Mouse (Mus musculus) granulocyte monocyte progenitor cell, adult 5-6 weeks (primary cell): Measurements from ENCODE around the gene Rasgrf1. TPM values are rescaled to one million over a fixed set of nuclear protein-coding genes. Genes with fewer than 3 reads are reported as not detected.

Experiments
- ATAC-seq: replicated peaks from 2 replicates; pipeline ENCODE4 v1.8.0; 2016; ENCODE audit warnings: mild to moderate bottlenecking, moderate TSS enrichment, inconsistent platforms; ENCODE audit not compliant: poor library complexity, severe bottlenecking
- total RNA-seq, 2 experiments: library from RNA; stranded (forward) in 1 of 2; stranded (reverse) in 1 of 2; fragments of 200-712, 200-1000 nt in 1 of 2; fragments of >200 nt in 1 of 2; fragmentation: Nextera tagmentation in 1 of 2; gene quantifications; 2 replicates each; pipeline ENCODE4 v1.2.3; 2014 to 2017

Gene Rasgrf1
- total RNA-seq, 2 experiments from 2014 or later, result not detected

DNA sequence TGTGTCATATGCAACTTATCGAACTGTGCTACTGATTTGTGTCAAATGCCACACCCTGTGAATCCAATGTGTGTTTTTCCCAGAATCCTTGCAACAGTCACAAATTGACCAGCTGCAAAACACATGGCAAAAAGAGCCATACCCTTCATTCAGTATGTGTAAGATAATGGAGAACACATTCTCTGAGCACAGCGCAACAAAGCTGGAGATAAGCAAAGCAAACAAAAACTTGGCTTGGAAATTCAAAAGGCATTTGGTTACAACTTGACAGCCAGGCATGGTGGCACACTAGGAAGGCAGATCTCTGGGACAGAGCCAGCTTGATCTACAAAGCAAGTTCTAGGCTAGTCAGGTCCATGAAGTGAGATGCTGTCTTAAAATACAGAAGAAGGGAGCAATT lies 6.9 kb upstream of the Rasgrf1 start:
- ATAC-seq, result no peak

DNA sequence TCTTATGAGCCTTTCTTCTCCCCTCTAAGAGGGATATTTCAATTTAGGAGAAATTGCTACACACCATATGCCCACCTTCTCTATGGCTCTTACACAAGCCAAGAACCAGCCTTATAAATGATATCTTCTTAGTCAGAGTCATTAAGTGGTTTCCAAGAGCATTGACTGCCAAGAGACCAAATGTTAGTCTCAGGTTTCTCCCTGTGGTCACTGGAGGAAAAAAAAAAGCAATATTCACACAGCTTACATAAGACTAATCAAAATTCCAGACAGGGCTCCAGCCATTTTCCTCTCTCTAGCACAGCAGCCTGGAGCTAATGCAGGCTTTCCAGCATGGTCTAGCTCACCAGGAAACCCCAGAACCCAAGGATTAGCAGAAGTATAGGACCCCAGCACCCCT lies 3.1 kb upstream of the Rasgrf1 start:
- ATAC-seq, result no peak

DNA sequence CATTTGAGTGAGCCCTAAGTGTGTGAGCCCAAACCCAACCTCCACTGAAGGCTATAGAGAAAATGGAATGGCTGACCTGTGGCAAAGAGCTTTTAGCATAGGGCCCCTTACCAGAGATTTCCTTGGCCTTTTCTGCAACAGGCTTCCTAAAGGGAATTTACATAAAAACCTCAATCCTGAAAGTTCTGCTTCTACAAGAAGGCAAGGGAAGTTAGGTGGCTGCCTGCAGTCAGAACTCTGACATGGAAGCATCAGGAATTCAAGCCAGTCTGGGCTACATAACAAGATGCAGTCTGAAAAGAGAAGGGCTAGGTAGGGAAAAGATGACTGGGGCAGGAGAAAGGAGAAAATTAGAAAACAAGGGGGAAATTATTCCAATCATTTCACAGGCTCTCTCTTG lies 1.8 kb upstream of the Rasgrf1 start:
- ATAC-seq, result no peak

DNA sequence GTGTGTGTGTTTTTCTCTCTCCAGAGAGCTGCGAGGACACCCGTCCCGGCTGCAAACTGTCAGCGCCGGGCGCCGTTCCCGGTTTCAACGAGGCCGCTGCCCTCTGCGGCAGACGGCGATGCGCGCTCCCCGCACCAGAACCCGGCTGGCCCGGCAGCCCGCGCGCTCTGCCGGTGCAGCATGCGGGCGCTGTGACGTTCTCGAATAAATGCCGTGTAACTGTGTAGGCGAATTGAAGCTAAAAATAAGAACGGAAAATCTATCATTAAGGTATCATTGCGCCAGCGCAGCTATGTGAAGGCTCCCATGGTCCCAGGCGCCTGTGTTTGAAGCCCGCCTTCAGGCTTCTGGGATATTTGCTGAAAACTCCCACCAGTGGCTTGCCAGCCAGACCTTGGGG lies 1.1 kb upstream of the Rasgrf1 start:
- peak; percentile 26; the same call in 1 of the 2 replicates for ATAC-seq

DNA sequence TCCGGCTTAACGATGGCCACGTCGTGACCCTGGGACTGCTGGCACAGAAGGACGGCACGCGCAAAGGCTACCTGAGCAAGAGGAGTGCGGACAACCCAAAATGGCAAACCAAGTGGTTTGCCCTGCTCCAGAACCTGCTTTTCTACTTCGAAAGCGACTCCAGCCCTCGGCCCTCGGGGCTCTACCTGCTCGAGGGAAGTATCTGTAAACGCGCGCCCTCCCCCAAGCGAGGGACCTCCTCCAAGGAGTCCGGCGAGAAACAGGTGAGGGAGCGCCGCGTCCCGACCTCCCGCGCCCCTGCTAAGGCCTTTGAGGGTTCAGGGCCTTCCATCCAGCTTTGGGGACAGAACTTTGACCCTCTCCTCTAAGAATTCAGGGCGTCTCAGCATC lies 298 bp downstream of the Rasgrf1 start:
- no peak for ATAC-seq

DNA sequence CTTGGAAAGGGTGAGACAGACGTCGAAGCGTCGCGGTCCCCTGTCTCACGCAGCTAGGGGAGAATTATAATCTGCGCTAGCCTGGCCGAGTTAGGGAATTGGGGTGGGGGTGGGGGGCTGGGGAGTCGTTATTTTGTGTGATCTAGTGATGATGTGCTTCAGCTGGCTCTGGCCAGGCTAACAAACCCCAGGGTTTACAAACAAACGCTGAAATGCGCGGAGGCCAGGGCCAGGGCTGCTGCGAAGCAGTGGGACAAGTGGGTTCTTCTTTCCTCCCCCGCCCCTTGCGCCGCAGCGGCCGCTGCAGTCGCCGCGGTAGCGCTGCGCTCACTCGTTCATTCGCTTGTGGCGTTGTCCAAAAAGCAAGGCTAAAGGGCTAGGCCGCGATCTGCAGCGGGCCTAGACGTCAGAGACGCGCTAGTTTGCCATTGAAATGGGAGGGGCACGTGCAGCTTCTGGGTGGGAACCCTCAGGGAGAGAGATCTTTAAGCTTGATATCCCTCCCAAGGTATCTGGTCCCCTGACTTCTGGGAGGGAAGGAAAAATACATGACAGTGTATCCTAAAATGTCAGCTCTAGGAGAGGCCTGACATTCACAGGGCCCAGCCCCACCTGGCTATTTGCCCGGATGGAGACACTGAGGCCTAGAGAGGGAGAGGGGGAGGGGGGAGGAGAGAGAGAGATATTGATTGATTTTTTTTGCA lies 1.2 kb downstream of the Rasgrf1 start:
- ATAC-seq, result peak; percentile 16; the same call in 1 of the 2 replicates

DNA sequence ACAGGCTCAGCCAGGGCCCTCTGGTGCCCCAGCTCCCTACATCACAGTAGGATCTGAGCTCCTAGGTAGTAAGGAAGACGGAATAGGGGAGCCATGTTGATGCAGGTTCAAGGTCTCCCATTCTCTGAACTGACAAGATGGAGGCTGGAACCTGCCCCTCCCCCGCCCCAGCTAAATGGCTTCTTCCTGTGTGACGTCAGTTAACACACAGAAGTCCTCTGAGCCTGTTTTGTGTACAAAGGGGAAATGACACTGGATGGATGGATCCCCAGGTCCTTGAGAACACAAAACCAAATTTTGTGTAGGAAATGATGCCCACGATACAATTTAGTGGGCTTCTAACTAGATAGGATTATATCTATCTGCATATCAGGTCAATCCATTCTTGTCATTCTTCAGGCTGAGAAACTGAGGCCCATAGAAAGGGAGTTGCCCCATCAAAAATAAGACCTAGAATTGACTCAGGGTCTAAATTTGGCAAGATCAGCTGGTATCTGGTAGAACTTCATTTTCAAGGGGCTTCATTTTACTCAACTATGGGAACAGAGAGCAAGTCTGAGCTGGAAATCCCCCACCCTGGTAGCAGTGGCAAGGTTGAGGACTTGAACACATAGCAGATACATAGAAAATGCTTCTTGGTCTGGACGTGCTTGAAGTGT lies 2.3 kb downstream of the Rasgrf1 start:
- ATAC-seq, result no peak

DNA sequence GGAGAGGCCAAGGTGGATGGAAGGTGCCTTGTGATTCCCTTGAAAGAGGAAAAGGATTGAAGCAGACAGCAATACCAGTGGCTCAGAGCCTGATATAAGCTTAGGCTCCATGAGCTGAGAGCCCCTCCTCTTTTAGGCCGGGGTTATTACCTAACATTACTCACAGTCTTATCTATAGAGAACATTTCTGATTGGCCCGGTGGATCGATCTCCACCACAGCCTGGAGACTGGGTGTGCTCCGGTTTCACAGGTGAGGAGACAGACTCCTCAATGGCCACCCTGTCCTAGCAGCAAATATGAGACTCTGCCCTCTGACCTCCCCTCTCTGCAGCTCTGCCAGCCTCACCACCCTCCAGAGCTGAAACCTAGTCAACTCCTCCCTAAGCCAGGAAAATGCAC lies 3.4 kb downstream of the Rasgrf1 start:
- ATAC-seq, result no peak

DNA sequence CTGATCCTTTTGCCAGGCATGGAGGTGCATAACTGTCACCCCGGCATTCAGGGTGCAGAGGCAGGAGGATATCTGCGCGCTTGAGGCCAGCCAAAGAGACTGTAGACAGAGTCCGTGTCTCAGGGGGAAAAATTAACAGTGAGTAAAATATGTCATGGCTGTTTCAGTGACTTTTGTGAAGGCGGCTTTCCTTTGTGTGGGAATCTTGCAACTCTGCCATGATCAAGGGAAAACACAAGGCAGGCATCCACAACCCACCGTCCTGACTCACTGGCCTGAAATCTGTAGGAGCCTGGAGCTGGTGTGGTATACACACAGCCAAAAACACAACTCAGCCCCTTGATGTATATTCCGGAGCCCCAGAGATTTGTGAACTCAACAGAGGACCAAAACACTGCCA lies 6.8 kb downstream of the Rasgrf1 start:
- ATAC-seq, result no peak

DNA sequence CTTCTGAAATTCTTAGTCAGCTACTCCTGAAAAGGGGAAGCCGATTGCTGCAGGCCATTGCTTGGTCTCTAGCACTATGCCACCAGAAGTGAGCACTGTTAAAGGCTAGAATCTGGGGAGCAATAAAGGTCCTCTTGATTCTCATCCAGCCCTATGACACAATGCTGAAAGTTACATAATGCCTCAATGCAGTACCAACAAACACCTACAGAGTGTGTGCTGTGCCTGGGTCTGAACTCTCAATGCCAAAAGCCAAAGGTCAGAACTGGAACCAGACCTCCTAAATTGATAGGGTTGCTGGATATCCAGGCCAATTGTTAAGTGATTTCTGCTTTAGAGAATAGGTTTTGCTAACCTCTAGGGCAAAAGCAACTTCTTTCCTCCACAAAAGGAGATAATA lies 7.7 kb downstream of the Rasgrf1 start:
- peak; percentile 70 for ATAC-seq

DNA sequence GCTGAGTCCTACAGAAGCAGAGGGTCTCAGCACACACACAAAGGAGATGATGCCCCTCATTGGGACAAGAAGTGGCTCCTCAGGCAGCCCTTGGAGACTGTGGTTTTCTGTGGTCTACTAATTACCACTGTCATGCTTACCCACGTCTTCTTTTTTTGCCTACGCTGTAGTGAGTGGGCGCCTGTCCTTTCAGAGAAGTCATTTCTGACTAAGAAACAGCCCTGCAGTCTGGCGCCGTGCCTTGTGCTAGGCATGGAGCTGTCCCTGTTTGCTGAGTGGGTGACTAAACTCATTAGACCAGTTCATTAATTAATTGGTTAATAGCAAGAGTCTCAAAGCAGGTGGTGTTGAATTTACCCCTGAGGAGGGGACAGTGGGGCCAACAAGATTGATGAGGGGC lies 9.1 kb downstream of the Rasgrf1 start:
- no peak for ATAC-seq

DNA sequence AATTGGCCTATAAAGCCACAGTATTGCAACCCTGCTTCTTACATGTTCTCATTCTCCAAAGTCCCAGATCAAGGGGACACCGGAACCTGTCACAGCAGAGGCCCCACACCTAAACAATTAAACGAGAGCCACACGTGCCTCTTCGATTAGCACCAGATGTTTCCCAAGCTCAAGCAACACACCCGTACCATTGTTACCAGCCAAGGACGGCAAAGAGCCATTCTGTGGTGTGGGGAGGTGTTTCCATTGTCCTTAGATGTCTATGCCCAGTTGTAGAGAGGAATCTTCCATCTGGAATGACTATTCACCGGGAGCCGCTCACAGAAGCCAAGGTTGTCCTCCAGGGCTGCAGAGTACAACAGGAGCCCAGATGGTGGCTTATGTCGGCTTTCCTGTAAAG lies 11.4 kb downstream of the Rasgrf1 start:
- ATAC-seq, result no peak

DNA sequence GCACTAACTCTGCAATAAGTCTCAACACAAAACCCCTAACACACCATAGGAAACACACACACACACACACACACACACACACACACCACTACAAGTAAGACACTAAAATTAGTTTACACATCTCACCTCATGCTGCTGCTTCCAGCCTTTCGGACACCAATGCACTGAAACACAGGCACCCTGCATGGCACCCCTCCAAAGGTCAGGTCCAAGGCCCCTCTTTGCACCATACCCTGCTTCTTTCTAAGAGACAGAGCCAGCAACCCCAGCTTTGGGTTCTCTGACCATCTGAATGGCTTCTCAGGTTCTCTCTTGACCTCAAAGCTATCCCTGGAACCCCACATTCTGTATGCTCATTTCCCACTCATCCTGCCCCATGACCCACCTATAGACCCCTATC lies 13.0 kb downstream of the Rasgrf1 start:
- ATAC-seq, result no peak

DNA sequence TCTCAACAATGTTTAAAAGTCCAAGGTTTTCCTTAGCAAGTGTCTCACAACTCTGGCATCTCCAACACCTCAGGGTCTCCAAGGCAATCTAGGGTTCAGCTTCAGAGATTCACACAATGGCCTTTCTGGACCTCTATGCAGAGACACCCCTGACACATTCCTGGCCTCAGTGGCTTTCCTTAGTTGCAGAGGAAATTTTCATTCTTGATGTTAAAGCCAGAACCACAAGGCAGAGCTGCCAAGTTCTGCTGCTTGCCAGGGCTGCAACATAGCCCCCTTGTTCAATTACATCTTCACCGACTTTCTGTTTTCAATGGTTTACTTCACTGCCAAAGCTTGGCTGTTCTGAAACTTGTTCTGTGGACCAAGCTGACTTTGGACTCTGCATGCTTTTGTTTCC lies 15.1 kb downstream of the Rasgrf1 start:
- no peak for ATAC-seq

DNA sequence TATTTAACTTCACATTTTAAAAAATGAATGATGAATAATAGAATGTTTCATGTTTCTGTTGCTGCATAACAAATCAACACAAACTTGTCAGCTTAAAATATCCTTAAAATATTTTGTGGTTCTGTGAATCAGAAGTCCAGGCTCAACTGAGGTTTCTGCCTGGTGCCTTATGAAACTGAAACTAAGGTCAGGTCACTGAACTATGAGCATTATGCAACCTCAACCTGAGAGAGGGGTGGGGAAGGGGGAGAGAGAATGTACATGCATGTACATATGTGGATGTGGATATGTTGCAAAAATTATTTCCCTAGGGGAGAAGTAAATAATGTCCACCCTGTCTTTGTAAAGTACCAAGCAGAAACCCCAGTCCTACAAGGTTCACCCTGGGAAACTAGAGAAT lies 18.8 kb downstream of the Rasgrf1 start:
- ATAC-seq, result peak; percentile 55

DNA sequence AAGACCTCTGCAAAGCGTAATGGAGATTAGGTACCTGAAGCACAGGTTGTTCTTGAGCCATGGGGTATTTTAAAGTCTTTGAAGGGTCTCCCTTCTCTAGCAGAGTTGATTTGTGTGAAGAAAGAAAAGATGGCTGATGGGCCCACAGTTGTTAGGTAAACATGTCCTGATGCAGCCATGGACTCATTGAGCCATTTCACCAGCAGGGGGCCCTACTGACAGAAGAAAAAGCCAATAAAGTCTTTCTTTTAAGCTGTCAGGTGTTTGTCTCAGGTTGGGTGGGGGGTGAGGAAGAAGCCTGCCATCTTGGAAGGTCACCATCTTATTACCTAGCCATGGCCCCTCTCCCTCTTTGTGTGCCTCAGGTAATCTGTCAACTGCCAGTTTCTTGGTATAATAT lies 30.7 kb downstream of the Rasgrf1 start:
- no peak for ATAC-seq

DNA sequence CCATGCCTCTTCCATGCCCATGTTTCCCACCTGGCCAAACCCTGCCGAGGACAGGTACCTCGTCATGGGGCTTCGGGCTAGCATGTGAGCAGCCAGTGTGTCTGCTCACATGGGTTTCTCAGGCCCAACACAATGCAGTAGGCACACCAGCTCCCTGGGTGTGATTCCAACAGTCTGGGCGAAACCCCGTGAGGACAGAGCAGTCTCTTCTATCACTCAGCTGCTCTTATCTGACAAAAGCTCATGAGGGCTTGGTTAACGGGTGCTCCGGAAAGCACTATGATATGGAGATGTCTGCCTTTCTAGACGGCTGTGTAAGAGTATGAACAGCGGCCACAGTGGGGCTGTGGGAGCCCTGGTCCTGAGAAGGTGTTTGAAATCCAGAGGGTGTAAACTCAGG lies 37.1 kb downstream of the Rasgrf1 start:
- ATAC-seq, result no peak

DNA sequence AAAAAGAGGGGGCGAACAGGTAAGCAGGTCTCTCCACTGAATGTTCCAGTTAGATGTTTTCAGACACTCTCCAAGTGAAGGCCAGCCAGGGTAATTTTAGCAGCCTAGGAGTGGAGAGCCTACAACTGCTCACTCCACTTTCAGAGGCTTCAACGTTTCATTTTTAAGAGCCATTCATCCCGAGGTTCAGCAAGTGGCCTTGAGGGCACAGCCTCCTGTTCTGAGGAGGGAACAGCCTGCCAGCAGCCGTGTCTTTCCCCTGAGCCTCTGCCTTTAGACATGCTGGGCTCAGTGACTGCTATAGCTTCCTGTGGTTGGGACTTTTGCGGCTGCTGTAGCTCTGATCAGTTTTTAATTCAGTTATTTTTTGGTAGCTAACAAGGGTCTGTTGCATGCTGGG lies 38.9 kb downstream of the Rasgrf1 start:
- ATAC-seq, result no peak

DNA sequence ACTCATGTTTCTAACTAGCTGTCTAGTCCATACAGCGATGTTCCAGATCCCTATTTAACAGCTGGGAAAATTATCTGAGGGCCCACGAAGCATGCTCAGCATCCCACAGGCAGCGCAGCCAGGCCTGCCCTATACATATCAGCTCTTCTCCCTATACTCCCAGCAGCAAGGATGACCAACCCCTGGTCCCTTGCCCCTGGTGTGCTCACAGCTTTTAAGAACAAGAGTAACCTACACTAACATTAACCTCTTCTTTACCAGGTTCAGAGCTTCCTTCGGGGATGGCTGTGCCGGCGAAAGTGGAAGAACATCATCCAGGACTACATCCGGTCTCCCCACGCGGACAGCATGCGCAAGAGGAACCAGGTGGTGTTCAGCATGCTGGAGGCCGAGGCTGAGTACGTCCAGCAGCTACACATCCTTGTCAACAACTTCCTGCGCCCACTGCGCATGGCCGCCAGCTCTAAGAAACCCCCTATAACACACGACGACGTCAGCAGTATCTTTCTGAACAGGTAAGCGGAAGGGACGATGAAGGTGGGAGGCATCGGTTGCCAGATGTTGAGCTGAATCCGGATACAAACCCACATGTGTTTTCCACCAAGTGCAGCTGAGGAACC lies 44.0 kb downstream of the Rasgrf1 start:
- no peak for ATAC-seq

DNA sequence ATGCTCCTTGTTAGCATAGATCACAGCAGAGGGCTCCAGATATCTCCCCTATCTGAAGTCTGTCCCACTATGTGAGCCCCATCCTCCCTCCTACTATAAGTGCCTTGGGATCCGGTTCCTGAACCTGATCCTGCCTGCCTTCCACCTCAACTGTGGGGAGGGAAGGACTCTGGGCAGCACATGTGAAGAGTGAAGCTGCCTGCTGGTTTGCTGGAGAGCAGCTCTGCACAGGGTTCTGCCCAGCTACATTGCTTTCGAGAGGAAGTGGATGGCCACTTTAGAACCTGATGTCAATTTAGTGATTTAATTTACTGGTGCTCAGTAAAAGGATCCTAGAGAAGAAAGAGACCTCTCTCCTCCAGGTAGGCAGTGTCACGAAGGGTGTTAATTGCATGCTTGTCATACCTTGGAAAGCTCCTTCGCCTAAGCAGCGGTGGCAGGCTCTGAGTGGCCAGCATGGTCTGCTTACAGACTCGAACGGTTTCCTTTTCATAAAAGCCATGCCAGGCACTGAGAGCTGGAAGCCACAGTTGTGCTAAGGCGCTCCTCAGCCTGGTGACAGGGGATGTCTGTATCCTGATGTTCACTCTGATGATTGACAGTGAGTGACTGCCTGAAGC lies 45.3 kb downstream of the Rasgrf1 start:
- ATAC-seq, result no peak

DNA sequence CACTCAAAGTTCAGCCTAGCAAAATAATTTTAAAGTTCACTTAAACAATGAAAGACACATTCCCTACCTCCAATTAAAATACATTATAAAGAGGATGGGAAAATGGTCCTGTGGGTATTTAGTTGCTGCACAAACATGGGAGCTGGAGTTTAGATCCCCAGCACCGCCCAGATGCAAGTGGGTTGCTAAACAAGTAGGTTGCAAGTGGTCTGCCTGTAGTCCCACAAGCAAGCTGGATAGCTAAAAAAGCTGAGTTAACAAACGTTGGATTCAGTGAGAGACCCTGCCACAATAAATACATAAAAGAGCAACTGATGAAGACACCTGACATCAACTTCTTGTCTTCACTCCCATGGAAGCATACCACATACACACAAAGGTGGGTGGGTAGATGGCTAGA lies 49.3 kb downstream of the Rasgrf1 start:
- ATAC-seq, result no peak
